Mouse (Mus musculus) stomach, embryonic 15.5 days (tissue): ENCODE data around the gene Aif1. TPM values are rescaled to one million over a fixed set of nuclear protein-coding genes. Genes with fewer than 3 reads are reported as not detected.

ENCODE experiments used
- ATAC-seq: fragments of 200-750 bp; cut with Nextera tagmentation; 2 replicates; pipeline ENCODE4 v1.8.0; 2017; ENCODE audit warnings: low read depth, moderate number of reproducible peaks, moderate TSS enrichment; ENCODE audit not compliant: insufficient read depth, low FRiP score
- H3K27ac ChIP-seq: fragments of 300-500 bp; sonication (generic); 2 replicates; pipeline ENCODE4 v1.5.1; 2015; ENCODE audit warnings: mild to moderate bottlenecking, inconsistent platforms
- H3K27me3 ChIP-seq: fragments of 300-500 bp; sonication (generic); replicated peaks from 2 replicates; pipeline ENCODE4 v1.6.1; 2015; ENCODE audit warnings: inconsistent platforms
- H3K36me3 ChIP-seq: fragments of 300-500 bp; sonication (generic); 2 replicates; pipeline ENCODE4 v1.6.1; 2015; ENCODE audit warnings: inconsistent platforms
- H3K4me1 ChIP-seq: fragments of 300-500 bp; sonication (generic); 2 replicates; pipeline ENCODE4 v1.6.1; 2015; ENCODE audit warnings: inconsistent platforms
- H3K4me2 ChIP-seq: fragments of 300-500 bp; sonication (generic); 2 replicates; pipeline ENCODE4 v1.6.1; 2015; ENCODE audit warnings: mild to moderate bottlenecking, inconsistent platforms
- H3K4me3 ChIP-seq: fragments of 300-500 bp; sonication (generic); replicated peaks from 2 replicates; pipeline ENCODE4 v1.5.1; 2015; ENCODE audit warnings: inconsistent platforms
- H3K9ac ChIP-seq: fragments of 300-500 bp; sonication (generic); 2 replicates; pipeline ENCODE4 v1.6.1; 2015; ENCODE audit warnings: inconsistent platforms
- H3K9me3 ChIP-seq: fragments of 300-500 bp; sonication (generic); 2 replicates; pipeline ENCODE4 v1.6.1; 2016; ENCODE audit warnings: inconsistent platforms
- whole genome bisulfite sequencing: fragments of 180-500 bp; shearing (Covaris S2); methylation state at CpG from one replicate; pipeline ENCODE4 v1.1.7; 2015; 5-methylcytosine and 5-hydroxymethylcytosine counted together
- polyA plus RNA-seq: library from polyadenylated mRNA; unstranded; fragments of >200 nt; fragmentation: Nextera tagmentation; extraction: Ambion mirVana; gene quantifications from 2 replicates; pipeline ENCODE4 v1.2.1, GENCODE M21; 2015

Gene Aif1
- 18.7 and 21.9 TPM in 2 replicates for polyA plus RNA-seq

GRCm38 (mm10) chr17:35175968-35176367, at the start of gene Aif1:
Gene Aif1, minus strand, starts transcription at chr17:35176068.
- H3K36me3 ChIP-seq, result no peaks in the 10 kb centered on the region
- no peak within 1 kb of the TSS for H3K4me3 ChIP-seq
- H3K9me3 ChIP-seq, result no peaks in the 10 kb centered on the region
- no peak within 1 kb of the TSS for H3K9ac ChIP-seq
- H3K4me2 ChIP-seq, result no peak within 1 kb of the TSS
- H3K4me1 ChIP-seq, result no peaks in the 10 kb centered on the region
- H3K27ac ChIP-seq, result no peak within 1 kb of the TSS
- no peak for ATAC-seq
- H3K27me3 ChIP-seq, result no peaks in the 10 kb centered on the region
- 48% methylated on average over 2 of the region's 2 CpGs for WGBS

- Histone ChIP-seq H3K36me3 (peaks cover 19% of the 10 kb centered on the region), H3K27me3 (no peaks in the 10 kb centered on the region), H3K27ac (no peak overlapping the region), H3K9me3 (no peaks in the 10 kb centered on the region), H3K4me2 (no peak overlapping the region), H3K9ac (no peak overlapping the region), H3K4me1 (peaks cover 16% of the 10 kb centered on the region; the same call in 1 of the 2 replicates), H3K4me3 (no peak overlapping the region)
- 89% methylated on average over 5 of the region's 5 CpGs for WGBS
- ATAC-seq, result no peak
Measured at GRCm38 (mm10) chr17:35225456-35225855, 49.6 kb upstream of the Aif1 start.

GRCm38 (mm10) chr17:35224641-35225040, 48.8 kb upstream of the Aif1 start:
- ATAC-seq, result no peak
- Histone ChIP-seq H3K9ac (no peak overlapping the region), H3K27ac (no peak overlapping the region), H3K27me3 (no peaks in the 10 kb centered on the region), H3K4me2 (no peak overlapping the region), H3K4me3 (no peak overlapping the region), H3K4me1 (peaks cover 14% of the 10 kb centered on the region; the same call in 1 of the 2 replicates), H3K9me3 (no peaks in the 10 kb centered on the region), H3K36me3 (peaks cover 24% of the 10 kb centered on the region)
- WGBS, result 93% methylated on average over 4 of the region's 4 CpGs

GRCm38 (mm10) chr17:35222299-35222698, 46.4 kb upstream of the Aif1 start:
- Histone ChIP-seq H3K36me3 (peaks cover 17% of the 10 kb centered on the region), H3K27ac (peak overlapping the region; percentile 42; the same call in 1 of the 2 replicates)

GRCm38 (mm10) chr17:35220156-35220952, 44.5 kb upstream of the Aif1 start, which contains the start of gene Gm16181:
Gene Gm16181, plus strand, starts transcription at chr17:35220834.
- peak; percentile 53 for ATAC-seq
- Histone ChIP-seq H3K9ac (no peak within 1 kb of the TSS), H3K27ac (peak within 1 kb of the TSS; percentile 73), H3K36me3 (peaks cover 17% of the 10 kb centered on the region), H3K4me1 (peaks cover 7% of the 10 kb centered on the region; the same call in 1 of the 2 replicates), H3K4me3 (no peak within 1 kb of the TSS), H3K27me3 (no peaks in the 10 kb centered on the region), H3K4me2 (peak within 1 kb of the TSS; percentile 17; the same call in 1 of the 2 replicates), H3K9me3 (no peaks in the 10 kb centered on the region)
- 61% methylated on average over 28 of the region's 28 CpGs for WGBS

More at GRCm38 (mm10) chr17:35222299-35222698, 46.4 kb upstream of the Aif1 start:
- peaks cover 7% of the 10 kb centered on the region; the same call in 1 of the 2 replicates for H3K4me1 ChIP-seq
- H3K27me3 ChIP-seq, result no peaks in the 10 kb centered on the region
- H3K9me3 ChIP-seq, result no peaks in the 10 kb centered on the region
- H3K4me2 ChIP-seq, result no peak overlapping the region
- no peak overlapping the region for H3K4me3 ChIP-seq
- H3K9ac ChIP-seq, result no peak overlapping the region
- ATAC-seq, result no peak
- 63% methylated on average over 6 of the region's 6 CpGs for WGBS

- ATAC-seq, result no peak
- Histone ChIP-seq H3K9ac (no peak overlapping the region), H3K27ac (0 out of 2 replicates have a peak overlapping the region, but pooled peaks have one; percentile 73), H3K4me3 (no peak overlapping the region), H3K9me3 (no peaks in the 10 kb centered on the region), H3K36me3 (peaks cover 12% of the 10 kb centered on the region; the same call in 1 of the 2 replicates), H3K27me3 (no peaks in the 10 kb centered on the region), H3K4me2 (no peak overlapping the region), H3K4me1 (peaks cover 7% of the 10 kb centered on the region; the same call in 1 of the 2 replicates)
- 65% methylated on average over 6 of the region's 6 CpGs for WGBS
Measured at GRCm38 (mm10) chr17:35219601-35220041, 43.8 kb upstream of the Aif1 start.

- Histone ChIP-seq H3K9me3 (no peaks in the 10 kb centered on the region), H3K9ac (no peak overlapping the region), H3K36me3 (peaks cover 12% of the 10 kb centered on the region; the same call in 1 of the 2 replicates), H3K27ac (0 out of 2 replicates have a peak overlapping the region, but pooled peaks have one; percentile 3), H3K4me3 (no peak overlapping the region), H3K27me3 (no peaks in the 10 kb centered on the region), H3K4me1 (peaks cover 7% of the 10 kb centered on the region; the same call in 1 of the 2 replicates), H3K4me2 (no peak overlapping the region; the same call in 1 of the 2 replicates)
- no peak for ATAC-seq
- 74% methylated on average over 18 of the region's 18 CpGs for WGBS
Measured at GRCm38 (mm10) chr17:35218516-35219193, 42.8 kb upstream of the Aif1 start.

GRCm38 (mm10) chr17:35213071-35213470, 37.2 kb upstream of the Aif1 start:
- 87% methylated on average over 5 of the region's 5 CpGs for WGBS
- H3K27me3 ChIP-seq, result no peaks in the 10 kb centered on the region
- no peak for ATAC-seq
- H3K36me3 ChIP-seq, result no peaks in the 10 kb centered on the region
- H3K27ac ChIP-seq, result no peak overlapping the region
- no peak overlapping the region for H3K4me3 ChIP-seq
- no peak overlapping the region for H3K4me2 ChIP-seq
- H3K9ac ChIP-seq, result no peak overlapping the region
- H3K9me3 ChIP-seq, result no peaks in the 10 kb centered on the region
- no peaks in the 10 kb centered on the region for H3K4me1 ChIP-seq

GRCm38 (mm10) chr17:35210593-35210992, 34.7 kb upstream of the Aif1 start:
- Histone ChIP-seq H3K27ac (no peak overlapping the region), H3K9ac (no peak overlapping the region), H3K4me1 (no peaks in the 10 kb centered on the region), H3K4me3 (no peak overlapping the region), H3K36me3 (no peaks in the 10 kb centered on the region), H3K27me3 (no peaks in the 10 kb centered on the region), H3K4me2 (no peak overlapping the region), H3K9me3 (no peaks in the 10 kb centered on the region)
- no peak for ATAC-seq
- WGBS, result 49% methylated on average over 3 of the region's 3 CpGs

- H3K27ac ChIP-seq, result no peak overlapping the region
- no peak overlapping the region for H3K9ac ChIP-seq
- H3K4me3 ChIP-seq, result no peak overlapping the region
- 76% methylated on average over 12 of the region's 12 CpGs for WGBS
- H3K36me3 ChIP-seq, result no peaks in the 10 kb centered on the region
- ATAC-seq, result no peak
- no peak overlapping the region for H3K4me2 ChIP-seq
- H3K4me1 ChIP-seq, result 0 out of 2 replicates have a peak, but pooled peaks cover 5% of the 10 kb centered on the region
- no peaks in the 10 kb centered on the region for H3K9me3 ChIP-seq
- H3K27me3 ChIP-seq, result peaks cover 3% of the 10 kb centered on the region; the same call in 1 of the 2 replicates
Measured at GRCm38 (mm10) chr17:35209785-35210535, 34.1 kb upstream of the Aif1 start.

GRCm38 (mm10) chr17:35205380-35205769, 29.5 kb upstream of the Aif1 start:
- ATAC-seq, result no peak
- 46% methylated on average over 10 of the region's 10 CpGs for WGBS

More at GRCm38 (mm10) chr17:35205380-35205769, 29.5 kb upstream of the Aif1 start:
- no peak overlapping the region; the same call in 1 of the 2 replicates for H3K9ac ChIP-seq
- no peak overlapping the region for H3K27ac ChIP-seq
- no peak overlapping the region for H3K4me3 ChIP-seq
- no peaks in the 10 kb centered on the region for H3K36me3 ChIP-seq
- no peaks in the 10 kb centered on the region for H3K9me3 ChIP-seq
- H3K27me3 ChIP-seq, result peaks cover 12% of the 10 kb centered on the region
- 0 out of 2 replicates have a peak, but pooled peaks cover 9% of the 10 kb centered on the region for H3K4me1 ChIP-seq
- no peak overlapping the region for H3K4me2 ChIP-seq
